Mouse (Mus musculus): ENCODE measurements around the gene Kirrel3.

Gene Kirrel3

GRCm38 (mm10) chr9:35026311-35026710 lies 540.6 kb downstream of the Kirrel3 start:
- no peak for DNase-seq (ENCODE audit: low spot score)

GRCm38 (mm10) chr9:35026897-35027311 lies 541.2 kb downstream of the Kirrel3 start:
- no peak for DNase-seq (ENCODE audit: low spot score)

GRCm38 (mm10) chr9:35027382-35027997 lies 541.8 kb downstream of the Kirrel3 start:
- DNase-seq (ENCODE audit: low spot score): no peak

DNA sequence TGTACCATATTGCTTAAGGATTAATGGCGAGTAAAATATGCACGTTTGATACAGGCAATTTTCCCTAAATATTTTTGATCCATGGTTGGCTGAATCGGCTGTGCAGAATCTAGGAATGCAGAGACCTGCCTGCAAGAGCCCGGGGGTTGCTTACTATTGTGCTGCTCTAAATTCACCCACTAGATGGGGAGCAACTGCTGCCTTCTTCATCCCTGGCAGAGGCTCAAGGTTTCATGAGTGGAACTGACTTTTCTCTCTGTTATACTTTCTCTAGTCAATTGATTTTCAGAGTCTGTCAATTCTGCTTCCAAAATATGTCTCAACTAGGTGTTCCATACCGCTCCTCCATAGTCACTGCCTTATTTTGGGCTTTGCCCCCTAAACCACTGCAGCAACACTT lies 545.1 kb downstream of the Kirrel3 start:
- DNase-seq (ENCODE audit: low spot score): peak; percentile 62

DNA sequence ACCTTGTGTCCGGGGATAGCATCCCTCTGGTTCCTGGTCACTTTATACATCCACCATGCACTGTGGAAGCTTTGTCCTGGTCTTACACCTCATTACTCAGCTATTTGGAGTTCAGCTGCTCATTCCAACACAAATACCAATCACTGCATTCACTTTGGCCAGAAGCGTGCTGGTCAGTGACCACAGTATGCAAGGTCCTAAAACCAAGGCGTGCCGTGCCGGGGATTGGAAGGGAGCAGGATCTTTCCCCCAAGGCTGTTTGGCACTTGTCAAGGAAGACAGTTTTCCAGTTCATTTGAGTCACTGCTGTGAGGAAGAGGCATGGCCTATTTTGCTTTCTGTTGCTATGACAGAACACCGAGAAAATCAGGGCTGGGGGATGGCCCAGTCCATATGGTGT lies 546.8 kb downstream of the Kirrel3 start:
- DNase-seq (ENCODE audit: low spot score): no peak

DNA sequence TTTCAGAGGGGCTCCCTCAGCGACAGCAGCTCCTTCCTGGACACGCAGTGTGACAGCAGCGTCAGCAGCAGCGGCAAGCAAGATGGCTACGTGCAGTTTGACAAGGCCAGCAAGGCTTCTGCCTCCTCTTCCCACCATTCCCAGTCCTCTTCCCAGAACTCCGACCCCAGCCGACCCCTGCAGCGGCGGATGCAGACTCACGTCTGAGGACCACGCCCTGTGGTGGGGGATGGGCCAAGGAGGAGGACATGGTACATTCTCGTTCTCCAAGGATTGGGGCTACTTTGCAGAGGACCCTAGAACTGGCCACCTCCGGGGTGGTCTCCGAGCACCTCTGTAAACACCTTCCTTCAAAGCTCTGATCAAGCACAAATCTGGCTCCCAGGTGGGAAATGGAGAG lies 549.4 kb downstream of the Kirrel3 start:
- peak; percentile 64 for DNase-seq (ENCODE audit: low spot score)

DNA sequence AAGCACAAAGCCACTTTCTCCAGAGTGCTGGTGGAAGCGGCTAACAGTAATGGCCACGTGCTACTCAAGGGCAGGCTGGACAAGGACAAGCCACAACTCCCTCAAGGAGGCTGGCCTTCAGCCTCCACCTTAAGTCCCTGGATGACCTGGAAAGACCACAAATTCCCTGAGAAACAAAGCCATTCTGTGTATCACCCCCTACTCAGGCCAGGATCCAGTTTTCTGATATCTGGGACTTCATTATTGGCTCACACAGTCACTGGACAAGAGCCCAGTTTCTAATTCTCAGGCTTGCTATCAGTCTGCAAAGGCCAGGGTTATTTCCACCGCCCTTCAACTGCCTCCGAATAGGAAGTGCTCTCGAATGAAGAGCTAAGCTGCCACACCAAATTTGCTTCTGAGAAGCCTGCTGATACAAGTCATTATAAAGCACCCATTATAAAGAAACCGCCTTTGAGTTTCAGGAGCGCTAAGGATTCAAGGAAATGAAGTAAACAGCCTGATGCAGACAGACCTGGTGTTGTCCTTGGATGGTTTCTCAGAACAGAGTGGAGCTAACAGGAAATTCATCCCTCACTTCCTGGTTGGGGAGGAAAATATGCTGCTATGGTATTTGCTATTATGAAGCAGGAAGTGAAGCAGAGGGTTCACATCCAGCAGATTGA lies 553.4 kb downstream of the Kirrel3 start:
- no peak for DNase-seq (ENCODE audit: low spot score)

DNA sequence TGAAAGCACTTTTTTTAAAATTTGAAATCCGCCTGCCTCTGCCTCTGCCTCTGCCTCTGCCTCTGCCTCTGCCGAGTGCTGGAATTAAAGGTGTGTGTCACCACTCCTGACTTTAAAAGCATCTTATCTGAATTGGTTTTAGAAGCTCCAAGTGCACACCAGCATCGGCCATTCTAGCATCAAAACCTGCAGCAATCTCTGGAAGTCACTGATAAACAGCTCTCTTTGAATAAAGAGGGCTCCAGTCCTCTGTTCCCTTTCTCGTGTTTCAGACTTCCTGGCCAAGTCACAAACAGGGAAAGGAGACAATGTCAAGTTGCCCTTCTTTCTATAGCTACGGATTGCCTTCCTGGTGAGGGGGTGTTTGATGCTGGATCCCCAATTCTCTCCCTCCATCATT lies 554.2 kb downstream of the Kirrel3 start:
- DNase-seq (ENCODE audit: low spot score): no peak

- no peak for DNase-seq (ENCODE audit: low spot score)
Measured at GRCm38 (mm10) chr9:35041493-35041892, 555.8 kb downstream of the Kirrel3 start.

GRCm38 (mm10) chr9:35043619-35044018 lies 557.9 kb downstream of the Kirrel3 start:
- peak; percentile 36 for DNase-seq (ENCODE audit: low spot score)

- peak; percentile 81 for DNase-seq (ENCODE audit: low spot score)
Measured at GRCm38 (mm10) chr9:35044458-35044857, 558.8 kb downstream of the Kirrel3 start.

DNA sequence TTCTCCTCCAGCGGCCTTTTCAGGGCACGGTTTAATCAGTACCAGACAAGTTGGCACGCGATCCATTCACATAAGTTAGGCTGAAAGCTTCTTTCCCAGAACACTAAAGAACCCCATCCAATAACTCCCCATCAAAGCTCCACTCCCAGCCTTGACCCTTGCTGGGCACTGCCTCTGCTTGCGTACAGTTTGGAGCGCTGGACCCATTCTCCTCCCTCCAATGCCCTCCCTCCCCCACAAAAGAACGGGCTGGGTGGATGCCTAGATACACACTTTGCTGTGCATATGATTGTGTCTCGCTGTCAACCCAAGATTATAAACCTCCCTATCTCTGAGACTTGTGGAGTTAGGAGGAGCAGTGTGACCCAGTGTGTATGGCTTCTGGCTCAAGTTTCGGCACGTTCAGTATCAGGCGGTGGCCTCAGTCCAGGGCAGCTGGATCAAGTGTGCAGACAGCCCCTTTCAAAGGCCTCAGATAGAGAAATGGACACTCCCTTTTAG lies 559.4 kb downstream of the Kirrel3 start:
- peak; percentile 72 for DNase-seq (ENCODE audit: low spot score)

DNA sequence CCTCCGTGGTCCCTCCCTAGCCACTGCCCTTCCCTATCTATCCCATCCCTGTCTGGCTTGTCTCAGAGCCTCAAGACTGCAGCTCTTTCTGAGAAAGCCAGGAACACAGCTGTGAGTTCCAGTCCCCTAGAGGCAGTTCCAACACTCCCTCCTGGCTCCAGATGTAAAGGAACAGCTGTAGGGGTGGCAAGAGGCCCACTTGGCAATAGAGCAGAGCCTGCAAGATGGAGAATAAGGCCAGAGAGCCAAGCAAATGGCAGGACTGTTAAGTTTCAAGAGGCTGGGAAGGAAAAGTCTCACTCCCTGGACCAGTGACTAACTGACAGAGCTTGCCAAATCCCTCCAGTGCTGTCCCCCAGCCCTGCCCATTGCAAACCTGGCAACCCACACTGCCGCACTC lies 560.1 kb downstream of the Kirrel3 start:
- peak; percentile 86 for DNase-seq (ENCODE audit: low spot score)

DNA sequence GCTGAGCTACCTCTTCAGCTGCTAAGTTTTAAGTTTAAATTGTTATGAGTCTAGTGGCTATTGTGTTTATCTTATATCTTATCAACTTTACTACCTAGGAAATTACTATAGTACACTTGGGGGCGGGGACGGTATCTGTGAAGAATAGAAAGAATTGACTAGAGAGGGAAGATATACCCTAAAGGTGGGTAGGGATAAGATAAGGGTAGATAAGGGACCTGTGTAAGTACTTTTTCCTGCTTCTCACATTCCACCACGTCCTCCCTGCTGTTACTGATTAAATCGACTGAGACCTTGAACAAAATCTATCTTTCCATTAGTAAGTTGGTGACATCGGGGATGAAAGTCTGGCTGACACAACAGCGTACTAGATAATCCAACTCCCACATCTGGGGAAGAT lies 562.8 kb downstream of the Kirrel3 start:
- DNase-seq (ENCODE audit: low spot score): no peak

DNA sequence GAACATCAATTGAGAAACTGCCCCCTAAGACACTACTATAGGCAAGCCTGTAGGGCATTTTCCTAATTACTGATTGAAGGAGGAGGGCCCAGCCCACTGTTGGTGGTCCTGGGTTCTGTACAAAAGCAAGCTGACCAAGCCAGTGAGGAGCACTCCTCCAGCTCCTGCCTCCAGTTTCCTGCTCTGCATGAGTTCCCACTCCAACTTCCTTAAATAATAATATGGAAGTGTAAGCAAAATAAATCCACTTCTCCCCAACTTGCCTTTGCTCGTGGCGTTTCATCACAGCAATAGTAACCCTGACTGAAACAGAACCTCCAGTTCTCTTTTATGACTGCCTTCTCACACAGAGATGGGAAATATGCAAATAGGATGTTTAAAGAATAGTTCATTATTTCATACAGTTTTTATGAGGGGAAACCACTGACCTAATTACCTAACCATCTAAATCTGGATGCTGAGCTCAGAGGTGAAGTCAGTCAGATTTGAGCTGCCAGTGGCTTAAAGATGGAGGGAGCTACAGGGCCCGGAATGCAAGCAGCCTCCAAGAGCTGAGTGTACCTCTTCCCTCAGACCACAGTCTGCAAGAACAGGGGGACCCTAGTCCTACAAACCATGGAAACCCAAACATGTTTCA lies 564.3 kb downstream of the Kirrel3 start:
- peak; percentile 31 for DNase-seq (ENCODE audit: low spot score)

- DNase-seq (ENCODE audit: low spot score): peak; percentile 27
Measured at GRCm38 (mm10) chr9:35050701-35051454, 565.2 kb downstream of the Kirrel3 start.

GRCm38 (mm10) chr9:35051666-35052065 lies 566.0 kb downstream of the Kirrel3 start:
- no peak for DNase-seq (ENCODE audit: low spot score)

- peak; percentile 29 for DNase-seq (ENCODE audit: low spot score)
Measured at GRCm38 (mm10) chr9:35052671-35053070, 567.0 kb downstream of the Kirrel3 start.

DNA sequence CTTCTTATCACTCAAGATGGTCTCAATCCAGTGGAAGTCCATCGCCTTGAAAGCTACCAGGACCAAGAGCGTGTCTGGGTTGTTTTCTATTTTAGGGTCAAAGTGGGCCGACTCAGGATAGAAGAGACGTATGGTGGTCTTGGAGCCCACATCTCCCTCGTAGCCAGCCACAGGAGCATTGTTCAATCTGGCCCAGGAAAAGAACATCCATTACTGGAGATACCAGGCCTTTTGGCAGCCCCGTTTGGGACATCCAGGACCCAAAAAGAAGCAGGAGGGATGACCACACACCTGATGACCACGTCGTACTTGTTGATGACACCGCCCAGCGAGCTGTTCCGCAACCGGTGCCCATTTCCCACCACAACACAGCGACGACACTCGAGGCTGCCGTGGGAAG lies 567.4 kb downstream of the Kirrel3 start:
- DNase-seq (ENCODE audit: low spot score): peak; percentile 32

GRCm38 (mm10) chr9:35053669-35054068 lies 568.0 kb downstream of the Kirrel3 start:
- DNase-seq (ENCODE audit: low spot score): no peak

DNA sequence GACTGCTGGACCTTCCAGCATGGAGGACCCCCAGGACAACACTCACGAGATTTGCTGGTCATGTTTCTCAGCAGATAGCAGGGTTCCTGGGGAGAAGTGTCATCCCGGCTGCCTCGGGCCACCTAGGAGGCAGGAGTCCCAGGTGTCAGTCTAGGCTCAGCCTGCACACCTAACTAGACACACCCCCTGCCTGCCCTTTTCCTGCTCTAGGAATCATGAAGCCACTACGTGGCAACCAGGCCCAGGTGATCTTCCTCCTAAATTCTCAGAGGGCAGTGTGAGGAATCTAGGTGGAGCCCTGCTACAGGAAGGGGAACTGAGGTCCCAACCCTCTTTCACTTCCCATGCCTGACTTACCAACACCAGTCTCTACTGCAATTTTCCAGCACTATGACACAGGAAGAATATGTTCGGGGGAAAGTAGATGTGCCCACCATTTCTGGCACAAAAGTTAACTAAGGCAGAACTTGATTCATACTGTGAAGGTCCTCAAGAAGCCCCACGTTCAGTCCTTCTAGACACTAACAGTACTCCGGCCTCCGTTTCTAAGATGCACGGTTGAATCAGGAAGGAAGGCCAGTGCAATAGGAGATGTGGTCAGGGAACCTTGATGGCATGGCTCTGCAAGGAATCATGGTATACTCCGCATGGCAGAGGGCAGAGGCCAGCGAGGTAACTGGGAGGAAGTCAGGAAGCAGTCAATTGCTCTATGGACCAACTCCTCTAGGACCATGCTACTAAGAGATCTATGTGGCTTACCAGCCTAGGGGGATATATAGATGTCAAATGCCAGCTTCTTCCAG lies 570.0 kb downstream of the Kirrel3 start:
- DNase-seq (ENCODE audit: low spot score): peak; percentile 36

DNA sequence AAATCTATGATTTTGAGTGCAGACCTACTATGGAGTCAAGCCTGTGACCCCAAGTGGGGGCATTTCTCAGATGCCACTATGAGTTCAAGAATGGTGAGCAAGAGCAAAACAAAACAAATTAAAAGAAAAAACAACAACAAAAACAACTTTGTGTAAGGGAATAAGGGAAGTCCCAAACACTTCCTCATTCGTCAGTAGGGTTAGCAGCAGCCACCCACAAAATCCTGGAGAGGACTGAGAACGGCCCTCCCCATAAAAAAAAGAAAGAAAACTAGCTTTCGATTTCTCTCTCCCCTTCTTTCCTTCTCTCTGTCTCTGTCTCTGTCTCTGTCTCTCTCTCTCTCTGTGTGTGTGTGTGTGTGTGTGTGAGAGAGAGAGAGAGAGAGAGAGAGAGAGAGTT lies 570.9 kb downstream of the Kirrel3 start:
- DNase-seq (ENCODE audit: low spot score): no peak

Measured in testis, postnatal 10 days (tissue).